Mouse (Mus musculus) monocyte, adult 5-6 weeks (primary cell): Measurements from ENCODE around the gene Vat1l. TPM values are rescaled to one million over a fixed set of nuclear protein-coding genes. Genes with fewer than 3 reads are reported as not detected.

Experiments used
- ATAC-seq: fragments of 153-309, 156-312 bp; replicated peaks from 2 replicates; pipeline ENCODE4 v1.8.0; 2017; ENCODE audit warnings: mild to moderate bottlenecking; ENCODE audit not compliant: low TSS enrichment, insufficient number of reproducible peaks, severe bottlenecking, poor library complexity, low FRiP score
- total RNA-seq: library from RNA; stranded (forward); fragments of 200-1000, 200-491, 200-594 nt; gene quantifications from 3 replicates; pipeline ENCODE4 v1.2.3, GENCODE M21; 2017

Gene Vat1l
- total RNA-seq, 1 experiment from 2014 or later, result not detected

GRCm38 (mm10) chr8:114281101-114281500 lies 75.7 kb downstream of the Vat1l start:
- ATAC-seq, result no peak

GRCm38 (mm10) chr8:114294889-114295748 lies 89.7 kb downstream of the Vat1l start:
- no peak for ATAC-seq

DNA sequence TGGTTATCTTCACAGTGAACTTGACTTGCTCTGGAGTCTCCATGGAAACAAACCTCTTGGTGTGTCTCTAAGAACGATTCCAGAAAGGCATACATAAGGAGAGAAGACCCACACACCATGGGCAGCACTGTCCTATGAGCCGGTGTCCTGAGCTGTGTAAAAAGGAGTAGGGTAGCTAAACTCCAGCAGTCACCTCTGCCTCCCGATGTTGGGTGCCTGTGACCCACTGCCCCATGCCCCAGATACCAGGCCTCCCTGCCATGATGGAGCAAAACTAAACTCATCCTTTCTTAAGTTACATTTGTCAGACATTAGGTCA lies 90.3 kb downstream of the Vat1l start:
- ATAC-seq, result no peak

DNA sequence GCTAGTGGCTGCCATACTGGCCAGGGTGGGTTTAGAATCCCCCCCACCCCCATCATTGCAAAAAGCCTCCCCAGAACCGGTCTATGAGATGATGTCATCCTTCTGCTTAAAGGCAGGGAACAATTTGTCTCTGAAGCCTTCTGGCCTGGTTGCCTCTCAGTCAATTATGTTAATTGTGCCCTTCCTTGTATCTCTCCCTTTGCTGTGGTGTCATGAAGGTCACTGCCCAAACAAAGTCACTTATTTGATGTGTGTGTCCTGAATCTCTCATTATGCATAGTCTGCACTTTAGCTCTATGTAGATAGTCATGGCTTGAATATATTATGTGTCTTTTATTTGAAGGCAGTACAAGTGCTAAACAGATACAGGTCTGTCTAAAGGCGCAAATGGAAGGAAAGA lies 92.8 kb downstream of the Vat1l start:
- ATAC-seq, result no peak

DNA sequence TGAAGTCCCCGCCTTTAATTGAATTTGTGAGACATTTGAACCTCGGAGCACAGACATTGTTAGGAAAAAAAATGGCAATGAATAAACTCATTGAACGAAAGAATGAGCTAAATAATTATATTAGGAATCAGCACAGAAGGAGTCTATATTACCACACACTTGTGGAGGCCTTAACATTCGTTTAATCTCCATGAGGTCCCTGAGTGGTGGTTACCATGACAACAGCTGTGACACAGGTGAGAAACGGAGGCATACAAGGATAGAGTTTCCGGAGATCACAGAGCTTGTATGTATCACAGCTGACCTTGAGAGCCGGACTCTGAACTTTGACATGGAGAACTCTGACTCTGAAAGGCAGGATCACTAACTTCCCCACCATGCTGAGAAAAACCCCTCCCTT lies 94.7 kb downstream of the Vat1l start:
- no peak for ATAC-seq

DNA sequence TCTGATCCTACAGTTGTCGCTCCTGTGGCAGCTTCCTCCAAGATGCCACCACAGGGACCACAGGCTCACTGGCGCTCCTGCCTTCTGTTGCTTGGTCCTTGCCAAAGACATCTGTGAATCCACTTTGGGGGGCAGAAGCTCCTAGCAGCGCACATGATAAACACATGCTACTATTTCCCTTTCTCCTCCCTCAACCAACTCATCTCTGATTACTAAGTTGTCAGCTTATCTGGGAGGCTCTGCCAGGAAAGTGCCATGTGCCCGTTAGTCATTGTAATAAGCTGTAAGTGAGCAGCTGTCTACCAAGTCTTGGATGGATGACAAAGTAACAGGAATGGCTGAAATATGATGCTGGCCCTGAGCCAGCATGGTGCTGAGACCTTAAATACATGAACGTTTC lies 100.9 kb downstream of the Vat1l start:
- no peak for ATAC-seq

- no peak for ATAC-seq
Measured at GRCm38 (mm10) chr8:114314669-114315325, 109.4 kb downstream of the Vat1l start.

- no peak for ATAC-seq
Measured at GRCm38 (mm10) chr8:114318161-114318560, 112.7 kb downstream of the Vat1l start.

GRCm38 (mm10) chr8:114322096-114322495 lies 116.7 kb downstream of the Vat1l start:
- ATAC-seq, result no peak

DNA sequence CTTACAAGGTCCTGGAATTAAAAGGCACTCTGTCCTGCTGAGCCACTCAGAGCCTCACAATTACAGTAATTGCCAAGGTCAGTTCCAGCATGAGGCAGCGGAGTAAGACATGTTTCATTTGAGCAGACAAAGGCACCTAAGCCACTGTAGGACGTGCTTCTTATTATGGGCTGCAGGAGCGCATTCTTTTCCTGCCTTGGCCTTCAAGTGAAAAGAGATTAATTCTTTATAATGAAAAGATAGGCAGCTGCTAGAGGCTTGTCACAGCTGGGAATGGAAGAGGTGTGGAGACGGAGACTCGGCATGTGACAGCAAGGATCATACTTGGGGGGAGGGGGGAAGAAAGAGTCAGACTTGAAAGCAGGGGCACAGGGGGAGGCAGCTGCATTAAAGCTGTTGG lies 126.5 kb downstream of the Vat1l start:
- no peak for ATAC-seq

- ATAC-seq, result no peak
Measured at GRCm38 (mm10) chr8:114332949-114333348, 127.5 kb downstream of the Vat1l start.

DNA sequence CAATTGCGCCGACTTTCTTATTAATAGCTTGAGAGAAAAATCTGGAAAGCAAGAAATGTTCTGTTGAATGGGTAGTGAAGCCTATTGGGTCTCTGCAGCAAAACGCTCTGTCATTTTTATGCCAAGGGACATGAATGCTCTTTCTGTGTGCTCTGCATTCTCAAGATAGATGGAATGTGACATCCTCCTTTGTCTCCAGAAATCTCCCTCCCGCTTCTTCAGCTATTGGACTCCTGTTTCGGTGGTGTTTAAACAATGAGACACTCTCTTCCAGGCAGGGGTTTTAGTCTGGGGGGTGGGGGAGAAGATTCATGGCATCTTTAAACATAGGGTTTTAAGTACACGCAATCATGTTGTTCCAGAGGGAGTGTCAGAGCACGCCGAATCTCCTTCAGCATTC lies 130.3 kb downstream of the Vat1l start:
- ATAC-seq, result no peak

- ATAC-seq, result no peak; the same call in 1 of the 2 replicates
Measured at GRCm38 (mm10) chr8:114342276-114342675, 136.9 kb downstream of the Vat1l start.

DNA sequence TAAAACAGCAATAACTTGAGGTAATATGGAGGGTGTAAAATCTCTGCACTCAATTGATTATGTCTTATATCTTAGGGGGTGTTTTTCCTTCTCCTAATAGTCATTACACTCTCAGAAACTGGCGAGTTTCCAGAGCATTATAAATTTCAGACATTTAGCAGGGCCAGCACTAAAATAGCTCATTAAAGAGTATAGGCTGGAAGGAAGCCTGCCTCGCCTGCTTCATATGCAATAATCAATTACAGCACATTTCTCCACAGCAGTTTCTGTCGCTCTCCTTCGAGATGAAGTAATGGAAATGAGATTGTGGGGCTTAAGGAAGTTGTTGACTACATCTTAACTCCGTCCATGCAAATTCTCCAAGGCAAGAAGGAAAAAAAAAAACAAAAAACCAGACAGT lies 139.4 kb downstream of the Vat1l start:
- ATAC-seq, result no peak

- no peak for ATAC-seq
Measured at GRCm38 (mm10) chr8:114346045-114346444, 140.6 kb downstream of the Vat1l start.

DNA sequence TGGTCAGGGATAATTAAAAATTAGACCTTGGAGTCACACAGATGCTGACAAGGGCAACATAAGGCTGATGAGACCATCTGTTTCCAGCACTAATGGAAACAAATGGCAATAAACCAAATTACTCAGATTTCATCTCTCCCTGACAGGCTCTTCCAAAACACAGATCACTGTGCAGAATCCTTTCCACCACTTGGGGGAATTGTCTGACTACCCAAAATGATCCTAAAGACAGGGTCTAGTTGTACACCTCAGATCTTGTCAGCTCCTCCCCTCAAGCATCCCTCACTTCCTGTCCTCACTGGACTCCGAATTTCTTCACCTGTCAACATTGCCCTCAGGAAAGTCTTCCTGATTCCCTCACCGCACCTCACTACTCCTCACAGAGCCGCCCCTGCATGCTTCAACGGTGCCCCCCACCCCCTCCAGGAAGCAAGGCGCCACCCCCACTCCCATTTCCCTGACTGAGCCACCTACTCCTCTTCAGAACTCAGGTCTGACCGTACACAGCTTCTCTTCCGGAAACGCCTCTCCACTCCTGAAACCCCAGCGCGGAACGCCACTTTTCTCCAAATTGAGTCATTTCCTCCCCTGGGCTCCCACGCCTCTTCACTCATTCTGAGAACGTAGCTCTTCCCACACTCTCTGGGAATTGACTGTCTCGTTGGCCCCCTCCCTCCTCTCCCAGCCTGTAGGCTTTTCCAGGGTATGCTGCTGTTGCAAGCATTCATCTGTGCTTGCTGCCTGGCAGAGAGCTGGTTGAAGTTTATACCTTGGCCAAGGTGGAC lies 146.4 kb downstream of the Vat1l start:
- no peak for ATAC-seq

DNA sequence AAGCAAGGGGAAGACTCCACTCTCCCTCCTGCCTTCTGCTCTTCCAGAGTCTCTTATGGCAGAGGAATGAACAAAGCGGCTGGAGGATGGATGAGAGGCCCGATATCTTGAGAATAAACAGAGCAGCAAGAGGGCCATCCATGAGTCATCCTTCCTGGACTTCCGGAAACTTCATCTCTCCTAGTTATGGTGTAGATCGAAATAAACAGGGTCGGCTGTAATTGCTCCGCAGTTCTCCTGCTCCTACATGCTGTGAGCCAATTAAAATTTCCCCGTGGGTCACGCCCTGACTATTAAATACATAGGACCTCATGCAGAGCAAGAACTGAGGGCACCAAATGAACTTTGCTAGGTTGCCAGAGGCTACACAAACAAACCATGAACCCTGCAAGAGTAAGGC lies 155.1 kb downstream of the Vat1l start:
- ATAC-seq, result no peak

DNA sequence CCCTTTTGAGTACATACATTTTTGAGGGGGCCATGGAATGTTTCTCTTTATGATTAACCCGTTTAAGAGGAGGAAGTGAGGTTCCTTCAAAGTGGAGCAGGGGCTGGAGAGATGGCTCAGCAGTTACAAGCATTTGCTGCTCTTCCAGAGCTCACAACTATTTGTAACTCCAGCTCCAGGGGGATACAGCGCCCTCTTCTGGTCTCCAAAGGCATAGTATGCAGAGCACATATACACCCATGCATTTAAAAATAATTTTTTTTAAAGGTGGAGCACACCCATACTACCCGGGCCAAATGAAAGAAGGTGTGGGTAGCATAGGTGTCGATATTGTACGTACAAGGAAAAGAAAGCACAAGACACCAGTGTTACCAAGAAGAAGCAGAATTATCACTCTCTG lies 157.8 kb downstream of the Vat1l start:
- ATAC-seq, result no peak

DNA sequence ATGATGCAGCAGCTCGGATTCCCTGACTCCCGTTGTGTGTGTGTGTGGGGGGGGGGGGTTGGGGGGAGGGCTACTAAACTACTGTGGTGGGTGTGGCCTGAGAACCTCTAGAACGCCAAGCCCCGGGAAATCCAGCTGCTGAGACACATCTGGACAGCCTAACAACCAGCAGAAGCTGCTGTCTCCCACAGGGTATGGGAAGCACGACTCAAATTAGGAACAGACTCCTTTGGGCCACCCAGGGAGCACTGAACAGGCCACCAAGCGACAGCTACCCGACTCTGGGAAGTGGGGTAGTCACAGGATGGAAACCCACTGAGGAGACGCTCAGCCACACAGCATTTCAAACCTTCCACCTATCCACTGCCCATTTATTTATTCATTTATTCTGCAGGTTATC lies 158.2 kb downstream of the Vat1l start:
- ATAC-seq, result no peak
